ENCODE assay signal across 20 mouse cellular contexts in genomic region chr8:115980616-115981015, GRCm38 (mm10).
"Had no signal": no experiment of that assay in that cellular context is flagged by ENCODE, and none has a peak within 500 bp of the region (broad histone marks: within the 10 kb centered on the region; RNA-seq: fewer than 3 reads in every experiment).

No protein-coding gene starts in this region.

- H3K9ac ChIP-seq: limb, embryonic 13.5 days; liver, embryonic 13.5 days; lung, embryonic 14.5 days; midbrain, embryonic 12.5 days; midbrain, embryonic 15.5 days; neural tube, embryonic 12.5 days; neural tube, embryonic 15.5 days had no signal

- H3K27me3 ChIP-seq: liver, embryonic 13.5 days; midbrain, embryonic 12.5 days; midbrain, embryonic 15.5 days; neural tube, embryonic 12.5 days; neural tube, embryonic 15.5 days had no signal

- H3K4me2 ChIP-seq: limb, embryonic 13.5 days; liver, embryonic 13.5 days; lung, embryonic 14.5 days; midbrain, embryonic 12.5 days; midbrain, embryonic 15.5 days; neural tube, embryonic 12.5 days; neural tube, embryonic 15.5 days had no signal

- H3K36me3 ChIP-seq: limb, embryonic 10.5 days; limb, embryonic 13.5 days; liver, embryonic 13.5 days; midbrain, embryonic 12.5 days; midbrain, embryonic 15.5 days; neural tube, embryonic 12.5 days; neural tube, embryonic 15.5 days had no signal

- H3K4me3 ChIP-seq: layer of hippocampus, adult 2 months; limb, embryonic 10.5 days; limb, embryonic 13.5 days; liver, embryonic 13.5 days; midbrain, embryonic 12.5 days; midbrain, embryonic 15.5 days; neural tube, embryonic 12.5 days; neural tube, embryonic 15.5 days had no signal

- DNase-seq: layer of hippocampus, adult 9-11 months; liver; liver, embryonic 13.5 days; lung, embryonic 14.5 days; right cerebral cortex, adult 18-20 months; right cerebral cortex, postnatal 14 days; right cerebral cortex, postnatal 4 days; thymus, adult 2 months; thymus, postnatal 25 days had no signal

- H3K4me1 ChIP-seq: limb, embryonic 10.5 days; liver, embryonic 13.5 days; midbrain, embryonic 12.5 days; midbrain, embryonic 15.5 days; neural tube, embryonic 12.5 days had no signal

- ATAC-seq: intestine, postnatal 0 days; lung, postnatal 0 days; midbrain, embryonic 15.5 days had no signal

- H3K9me3 ChIP-seq: limb, embryonic 10.5 days; limb, embryonic 13.5 days; liver, embryonic 13.5 days; midbrain, embryonic 12.5 days; midbrain, embryonic 15.5 days; neural tube, embryonic 12.5 days; neural tube, embryonic 15.5 days had no signal

- H3K27ac ChIP-seq: layer of hippocampus, adult 2 months; limb, embryonic 10.5 days; limb, embryonic 13.5 days; liver, embryonic 13.5 days; macrophage; midbrain, embryonic 12.5 days; midbrain, embryonic 15.5 days; neural tube, embryonic 12.5 days; neural tube, embryonic 15.5 days; stomach, postnatal 0 days had no signal
